Mouse (Mus musculus) sigmoid colon, adult 10 weeks (tissue): ENCODE results near the gene B3gnt3. TPM values are rescaled to one million over a fixed set of nuclear protein-coding genes. Genes with fewer than 3 reads are reported as not detected.

ENCODE experiments used
- polyA plus RNA-seq: library from polyadenylated mRNA; stranded (reverse); fragments of 350-450 nt; fragmentation: Illumina TruSeq; extraction: RNeasy Lipid Tissue Mini Kit (QIAGEN cat#74804); gene quantifications from one replicate; pipeline ENCODE4 v1.2.3, GENCODE M21; 2014; ENCODE audit warnings: low read depth, low replicate concordance

B3gnt3 gene
- polyA plus RNA-seq, result 169 TPM

DNA sequence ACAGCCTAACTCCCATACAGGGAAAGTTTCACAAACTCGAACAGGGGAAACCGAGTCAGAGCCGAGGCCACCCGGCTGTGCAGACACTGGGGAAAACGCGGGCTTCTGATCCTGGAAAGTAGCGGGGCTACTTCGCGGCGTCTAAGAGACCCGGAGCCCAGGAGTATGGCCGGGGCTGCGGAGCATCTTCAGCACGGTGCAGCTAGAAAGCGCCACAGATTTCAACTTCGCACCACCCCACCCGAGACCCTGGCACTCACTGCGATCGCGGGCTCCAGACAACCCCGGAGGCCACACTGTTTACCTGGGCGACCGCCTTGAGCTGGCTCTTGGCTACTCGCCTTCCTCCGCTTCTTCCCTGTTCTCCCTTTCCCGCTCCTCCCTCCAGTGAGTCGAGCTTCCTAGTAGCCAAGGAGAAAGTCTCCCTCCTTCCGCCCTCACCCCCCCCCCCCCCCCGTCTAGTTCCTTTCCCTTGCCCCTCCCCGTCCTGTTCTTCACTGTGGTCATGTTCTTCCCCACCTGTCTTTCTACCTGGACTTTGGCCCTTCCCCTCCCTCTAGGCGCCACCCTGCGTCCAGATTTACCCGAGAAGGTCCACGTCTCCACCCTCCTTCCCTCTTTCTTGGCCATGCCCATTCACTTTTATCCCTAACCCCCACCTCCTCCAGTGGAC is at the start of gene B3gnt3:
TSS of gene B3gnt3 (minus strand) at position 376 of the 673 bp plus-strand sequence.

DNA sequence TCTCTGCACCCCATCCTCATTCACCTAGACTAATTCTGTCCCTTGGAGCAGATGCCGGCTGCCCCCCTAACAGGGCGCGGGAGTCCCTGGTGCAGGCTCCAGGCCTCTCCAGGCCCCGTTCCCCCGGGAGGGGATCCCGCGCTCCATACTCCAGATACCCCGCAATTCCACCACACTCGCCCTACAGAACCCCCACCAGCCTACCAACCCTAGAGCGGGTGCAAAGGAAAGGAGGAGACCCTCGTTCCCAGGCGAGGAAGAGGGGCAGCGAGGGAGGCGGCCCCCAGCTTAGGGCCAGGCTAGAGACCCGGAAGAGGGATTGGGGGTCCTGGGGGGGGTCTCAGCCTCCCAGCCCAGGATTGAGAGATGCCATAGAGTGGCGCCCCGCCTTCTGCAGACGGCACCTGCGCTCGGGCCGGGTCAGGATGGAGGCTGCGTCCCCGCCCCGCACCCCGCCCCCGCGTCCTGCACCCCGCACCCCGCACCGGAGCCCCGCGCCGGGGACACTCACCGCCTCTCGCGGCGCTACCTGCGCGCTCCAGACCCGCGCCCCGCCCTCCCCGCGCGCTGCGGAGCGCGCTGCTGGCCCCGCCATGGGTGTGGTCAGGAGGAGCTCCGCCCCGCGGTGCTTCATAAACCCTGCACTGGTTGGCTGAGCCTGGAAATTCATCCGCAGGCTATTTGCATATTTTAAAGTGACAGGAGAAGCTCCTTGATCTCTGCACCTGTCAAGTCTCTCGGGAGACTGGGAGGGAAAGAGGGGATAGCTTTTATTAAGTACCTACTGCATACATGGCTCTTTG is 23.7 kb upstream of the B3gnt3 start, which contains the start of gene Fcho1:
TSS of gene Fcho1 (minus strand) at position 595 of the 803 bp plus-strand sequence.

GRCm38 (mm10) chr8:71689028-71689427 is 12.6 kb downstream of the B3gnt3 start, which contains the start of gene Insl3:
Gene Insl3, plus strand, starts transcription at chr8:71689214.

DNA sequence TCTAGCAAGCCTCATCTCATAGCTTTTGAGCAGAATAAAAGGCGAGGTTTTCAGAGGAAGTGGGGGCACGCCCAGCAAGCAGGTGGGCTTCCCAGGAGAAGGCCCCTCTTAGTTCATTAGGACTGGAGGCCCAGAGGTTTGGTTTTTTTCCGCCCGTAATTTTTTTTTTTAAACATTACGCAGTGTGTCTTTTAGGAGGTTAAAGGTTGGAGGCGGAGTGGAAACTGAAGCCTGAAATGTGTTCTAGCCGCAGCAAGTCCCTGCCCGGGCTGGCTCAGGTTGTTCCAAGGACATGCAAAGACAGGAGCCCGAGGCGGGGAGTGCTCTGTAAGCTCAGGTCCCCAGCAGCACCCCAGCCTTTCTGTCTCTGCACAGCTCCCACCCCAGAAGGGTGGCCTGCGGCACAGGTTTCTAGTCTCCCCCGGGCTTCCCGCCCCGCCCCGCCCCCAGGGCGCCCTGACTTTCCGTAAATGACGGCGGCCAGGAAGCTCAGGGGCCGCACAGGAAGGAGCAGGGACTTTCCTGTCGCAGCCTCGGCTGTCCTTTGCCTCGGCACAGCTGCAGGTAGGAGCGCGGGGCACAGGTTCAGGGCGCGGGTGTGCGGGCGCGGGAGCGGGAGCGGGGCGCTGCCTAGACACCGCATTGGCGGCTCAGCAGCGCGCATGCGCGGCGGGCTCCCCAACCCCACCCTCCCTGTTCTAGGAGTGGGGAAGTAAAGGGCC is 25.4 kb downstream of the B3gnt3 start, which contains the start of gene Jak3:
TSS of gene Jak3 (plus strand) at position 277 of the 722 bp plus-strand sequence.

DNA sequence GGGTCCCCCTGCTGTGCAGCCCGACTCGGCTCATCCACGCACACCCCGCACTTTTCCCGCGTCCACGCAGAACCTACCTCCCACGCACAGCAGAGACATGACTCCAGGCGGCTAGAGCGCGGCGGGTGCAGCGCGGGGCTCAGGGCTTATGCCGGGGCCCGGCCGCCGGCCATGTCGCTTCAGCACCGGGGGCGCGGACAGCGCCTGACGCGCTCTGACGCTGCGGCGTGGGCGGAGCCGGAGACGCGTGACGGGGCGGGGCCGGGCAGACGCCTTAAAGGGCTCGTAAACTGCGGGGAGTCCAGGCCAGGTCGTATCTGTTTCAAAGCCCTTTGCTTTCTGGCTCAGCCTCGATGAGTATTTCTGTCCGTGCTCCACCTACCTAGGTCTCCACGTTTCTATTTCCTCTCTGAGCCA is 30.0 kb downstream of the B3gnt3 start, which contains the start of gene Unc13a:
TSS of gene Unc13a (minus strand) at position 209 of the 417 bp plus-strand sequence.

Other genes starting within 250 kb of the B3gnt3 start
- gene Abhd8, start 238.1 kb downstream of the B3gnt3 start, polyA plus RNA-seq, result 0.32 TPM
- gene Mrpl34, start 236.8 kb downstream of the B3gnt3 start, polyA plus RNA-seq, result 8.3 TPM
- 2.8 TPM for gene Dda1, start 232.6 kb downstream of the B3gnt3 start, polyA plus RNA-seq
- 2.6 TPM for gene Ano8, start 215.8 kb downstream of the B3gnt3 start, polyA plus RNA-seq
- 2.2 TPM for gene Gtpbp3, start 213.7 kb downstream of the B3gnt3 start, polyA plus RNA-seq
- gene Plvap, start 190.0 kb downstream of the B3gnt3 start, polyA plus RNA-seq, result 2.2 TPM
- not detected for gene Ccdc194, start 176.1 kb downstream of the B3gnt3 start, polyA plus RNA-seq
- gene Bst2, start 164.3 kb downstream of the B3gnt3 start, polyA plus RNA-seq, result 1.5 TPM
- gene Mvb12a, start 158.9 kb downstream of the B3gnt3 start, polyA plus RNA-seq, result 3.3 TPM
- not detected for gene Tmem221, start 142.9 kb downstream of the B3gnt3 start, polyA plus RNA-seq
- not detected for gene Nxnl1, start 135.2 kb downstream of the B3gnt3 start, polyA plus RNA-seq
- gene Slc27a1, start 132.9 kb downstream of the B3gnt3 start, polyA plus RNA-seq, result 2.5 TPM
- 0.76 TPM for gene Pgls, start 109.6 kb downstream of the B3gnt3 start, polyA plus RNA-seq
- gene Fam129c, start 104.1 kb downstream of the B3gnt3 start, polyA plus RNA-seq, result 1.0 TPM
- 44.9 TPM for gene Colgalt1, start 90.8 kb downstream of the B3gnt3 start, polyA plus RNA-seq
- 0.35 TPM for gene Unc13a, start 30.0 kb downstream of the B3gnt3 start, polyA plus RNA-seq
- gene Jak3, start 25.5 kb downstream of the B3gnt3 start, polyA plus RNA-seq, result not detected
- not detected for gene Insl3, start 12.6 kb downstream of the B3gnt3 start, polyA plus RNA-seq
- 0.38 TPM for gene Fcho1, start 23.9 kb upstream of the B3gnt3 start, polyA plus RNA-seq
- 18.0 TPM for gene Zfp709, start 180.2 kb upstream of the B3gnt3 start, polyA plus RNA-seq
- 8.5 TPM for gene Zfp882, start 206.8 kb upstream of the B3gnt3 start, polyA plus RNA-seq
- gene Zfp617, start 206.8 kb upstream of the B3gnt3 start, polyA plus RNA-seq, result 149 TPM
- gene Zfp961, start 249.2 kb upstream of the B3gnt3 start, polyA plus RNA-seq, result 51.1 TPM